Mouse (Mus musculus) heart, postnatal 0 days (tissue): ENCODE measurements around the gene Dnajc15.

Source experiments
- CTCF ChIP-seq: IDR thresholded peaks from 2 replicates; pipeline ENCODE4 v1.5.1; 2016; ENCODE audit warnings: antibody characterized with exemption, control low read depth, low read depth
- EP300 ChIP-seq: IDR thresholded peaks from 2 replicates; pipeline ENCODE4 v1.6.1; 2016; ENCODE audit warnings: antibody characterized with exemption, low read depth

GRCm38 (mm10) chr14:77777365-77777764, 97.6 kb downstream of the Dnajc15 start:
- TF ChIP-seq EP300 (no peak), CTCF (no peak)
